Mouse (Mus musculus) heart, embryonic 10.5 days (tissue): ENCODE measurements around the gene Pak6. TPM values are rescaled to one million over a fixed set of nuclear protein-coding genes. Genes with fewer than 3 reads are reported as not detected.
A peak's percentile ranks its signal among the peaks of the same experiment; 100 is the strongest.

Experiments
- DNase-seq: peaks from one replicate; pipeline ENCODE4 v3.0.0-alpha.2; 2017; ENCODE audit warnings: low spot score
- H3K27ac ChIP-seq: fragments of 300-500 bp; sonication (generic); 2 replicates; pipeline ENCODE4 v1.5.1; 2016; ENCODE audit warnings: mild to moderate bottlenecking
- H3K27me3 ChIP-seq: fragments of 300-500 bp; sonication (generic); 2 replicates; pipeline ENCODE4 v1.6.1; 2016; ENCODE audit warnings: mild to moderate bottlenecking; ENCODE audit not compliant: poor library complexity, insufficient read depth, severe bottlenecking
- H3K36me3 ChIP-seq: fragments of 300-500 bp; sonication (generic); 2 replicates; pipeline ENCODE4 v1.6.1; 2016; ENCODE audit warnings: mild to moderate bottlenecking, moderate library complexity
- H3K4me1 ChIP-seq: fragments of 300-500 bp; sonication (generic); 2 replicates; pipeline ENCODE4 v1.6.1; 2016; ENCODE audit warnings: mild to moderate bottlenecking
- H3K4me3 ChIP-seq: fragments of 300-500 bp; sonication (generic); 2 replicates; pipeline ENCODE4 v1.5.1; 2016; ENCODE audit warnings: mild to moderate bottlenecking, moderate library complexity
- H3K9me3 ChIP-seq: fragments of 300-500 bp; sonication (generic); 2 replicates; pipeline ENCODE4 v1.6.1; 2016; ENCODE audit warnings: mild to moderate bottlenecking, moderate library complexity
- WGBS: fragments of 180-500 bp; shearing (Covaris S2); methylation state at CpG from one replicate; pipeline ENCODE4 v1.1.7; 2016; 5-methylcytosine and 5-hydroxymethylcytosine counted together
- polyA plus RNA-seq: library from polyadenylated mRNA; unstranded; fragments of >200 nt; fragmentation: Nextera tagmentation; extraction: Ambion mirVana; gene quantifications from 2 replicates; pipeline ENCODE4 v1.2.1, GENCODE M21; 2016

Pak6 gene
- polyA plus RNA-seq, 1 experiment from 2014 or later, result 1.7 TPM

DNA sequence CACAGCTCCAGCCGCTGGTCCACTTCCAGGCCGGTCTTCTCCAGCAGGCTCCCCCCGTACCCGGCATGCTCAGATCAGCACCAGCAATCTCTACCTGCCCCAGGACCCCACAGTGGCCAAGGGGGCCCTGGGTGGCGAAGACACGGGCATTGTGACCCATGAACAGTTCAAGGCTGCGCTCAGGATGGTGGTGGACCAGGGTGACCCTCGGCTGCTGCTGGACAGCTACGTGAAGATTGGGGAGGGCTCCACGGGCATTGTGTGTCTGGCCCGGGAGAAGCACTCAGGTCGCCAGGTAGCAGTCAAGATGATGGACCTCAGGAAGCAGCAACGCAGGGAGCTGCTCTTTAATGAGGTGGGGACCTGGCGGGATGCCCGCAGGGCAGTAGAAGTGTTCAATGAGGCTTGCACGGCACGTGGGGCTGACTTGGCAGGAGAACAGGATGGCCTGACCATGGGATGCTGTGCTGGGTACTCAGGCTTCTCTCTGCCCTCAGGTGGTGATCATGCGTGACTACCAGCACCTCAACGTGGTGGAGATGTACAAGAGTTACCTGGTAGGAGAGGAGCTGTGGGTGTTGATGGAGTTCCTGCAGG is 30.4 kb downstream of the Pak6 start:
- 80% methylated on average over 19 of the region's 19 CpGs for WGBS
- Histone ChIP-seq H3K4me1 (peaks cover 22% of the 10 kb centered on the region), H3K27ac (no peak overlapping the region), H3K4me3 (no peak overlapping the region), H3K9me3 (no peaks in the 10 kb centered on the region), H3K36me3 (no peaks in the 10 kb centered on the region), H3K27me3 (peaks cover 97% of the 10 kb centered on the region)
- DNase-seq, result no peak

DNA sequence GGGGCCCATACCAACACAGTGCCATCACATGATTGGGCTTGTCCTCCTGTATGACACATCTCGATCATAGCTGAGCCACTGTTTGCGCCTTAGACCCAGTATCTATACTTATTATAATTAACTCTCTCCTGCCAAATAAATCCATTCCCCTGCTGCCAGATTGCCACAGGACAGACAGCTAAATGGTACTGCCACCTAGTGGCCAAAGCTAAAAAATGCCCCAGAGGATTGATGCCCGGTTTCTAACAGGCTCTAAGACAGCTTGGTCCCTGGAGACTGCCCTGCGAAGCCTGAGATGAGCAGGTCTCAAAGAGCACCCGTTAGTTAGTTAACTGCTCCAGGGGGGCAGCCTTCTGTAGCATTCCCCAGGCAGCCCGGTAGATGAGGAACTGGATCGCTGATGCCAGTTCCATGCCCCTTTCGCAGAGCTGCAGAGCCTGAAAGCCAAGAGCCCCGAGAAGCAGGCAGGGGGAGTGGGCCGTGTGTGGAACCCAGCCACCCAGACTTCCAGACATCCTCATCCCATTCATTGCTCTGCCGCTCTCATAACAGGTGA is 32.7 kb downstream of the Pak6 start:
- H3K27ac ChIP-seq, result no peak overlapping the region; the same call in 1 of the 2 replicates
- H3K27me3 ChIP-seq, result peaks cover 95% of the 10 kb centered on the region
- no peak for DNase-seq
- H3K4me1 ChIP-seq, result peaks cover 26% of the 10 kb centered on the region
- 34% methylated on average over 11 of the region's 11 CpGs for WGBS
- no peaks in the 10 kb centered on the region for H3K36me3 ChIP-seq
- H3K9me3 ChIP-seq, result no peaks in the 10 kb centered on the region
- no peak overlapping the region for H3K4me3 ChIP-seq

DNA sequence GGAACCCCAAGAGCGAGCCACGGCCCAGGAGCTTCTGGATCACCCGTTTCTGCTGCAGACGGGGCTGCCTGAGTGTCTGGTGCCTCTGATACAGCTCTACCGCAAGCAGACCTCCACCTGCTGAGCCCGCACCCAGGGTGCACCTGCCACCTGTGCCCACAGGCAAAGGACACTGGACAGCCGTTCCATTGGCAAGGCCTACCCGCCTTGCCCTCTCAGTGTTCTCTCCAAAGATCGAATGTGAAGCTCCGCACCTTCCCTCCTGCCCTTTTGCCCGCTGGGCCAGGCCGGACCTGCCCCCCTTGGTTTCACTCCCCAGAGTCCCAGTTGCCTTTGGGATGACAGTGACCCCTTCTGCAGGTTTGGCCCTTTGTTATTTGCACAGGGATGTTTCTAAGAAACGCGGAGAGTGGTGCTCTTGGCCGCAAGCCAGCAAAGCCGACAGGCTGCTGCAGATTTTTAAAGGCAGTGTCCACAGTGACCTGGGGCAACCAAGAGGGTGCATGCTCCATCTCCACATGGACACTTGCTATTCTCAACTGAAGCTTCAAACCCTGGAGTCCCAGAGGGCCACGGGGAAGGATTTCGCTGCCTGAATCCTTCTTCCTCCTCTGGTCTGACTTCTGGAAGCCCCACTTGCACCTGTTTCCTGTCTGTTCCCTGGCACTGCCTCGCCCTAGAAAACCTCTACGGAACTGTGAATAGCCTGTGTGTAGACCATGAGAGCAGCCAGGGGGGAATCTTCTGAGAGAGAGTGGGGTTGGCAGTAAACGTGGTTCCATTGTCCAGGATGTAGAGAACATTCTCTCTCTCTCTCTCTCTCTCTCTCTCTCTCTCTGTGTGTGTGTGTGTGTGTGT is 33.6 kb downstream of the Pak6 start:
- Histone ChIP-seq H3K27me3 (peaks cover 99% of the 10 kb centered on the region), H3K9me3 (no peaks in the 10 kb centered on the region), H3K4me1 (peaks cover 31% of the 10 kb centered on the region), H3K36me3 (no peaks in the 10 kb centered on the region), H3K4me3 (no peak overlapping the region; the same call in 1 of the 2 replicates), H3K27ac (no peak overlapping the region)
- WGBS, result 43% methylated on average over 21 of the region's 21 CpGs
- no peak for DNase-seq

DNA sequence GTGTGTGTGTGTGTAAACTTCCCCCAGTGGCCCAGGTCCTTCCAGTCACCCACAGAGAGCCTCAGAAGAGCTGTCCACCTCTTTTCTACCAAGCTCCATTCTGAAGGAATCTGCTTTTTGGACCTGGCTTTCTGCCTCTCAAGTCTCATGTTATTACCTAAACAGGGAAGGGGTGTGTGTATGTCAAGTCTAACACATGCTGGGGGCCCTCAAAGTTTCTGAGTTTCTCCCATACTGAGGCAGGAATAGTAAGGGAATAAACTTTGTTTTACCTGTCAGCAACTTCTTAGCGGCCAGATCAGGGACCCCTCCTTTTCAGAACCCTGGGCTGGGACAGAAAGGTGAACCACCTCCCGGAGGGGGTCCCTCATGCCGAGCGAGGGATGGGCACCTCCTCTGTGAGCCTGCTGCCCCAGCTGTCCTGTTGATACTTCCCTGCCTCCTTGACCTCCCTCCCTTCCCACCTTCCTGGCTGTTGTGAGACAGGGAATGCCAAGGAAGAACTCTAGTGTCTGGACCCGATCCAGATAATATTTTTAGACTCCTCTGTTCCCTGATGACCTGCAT is 34.3 kb downstream of the Pak6 start:
- Histone ChIP-seq H3K4me3 (no peak overlapping the region), H3K27ac (no peak overlapping the region), H3K27me3 (peaks cover 99% of the 10 kb centered on the region), H3K9me3 (no peaks in the 10 kb centered on the region), H3K36me3 (no peaks in the 10 kb centered on the region), H3K4me1 (peaks cover 35% of the 10 kb centered on the region)
- no peak for DNase-seq
- WGBS, result 36% methylated on average over 5 of the region's 5 CpGs

DNA sequence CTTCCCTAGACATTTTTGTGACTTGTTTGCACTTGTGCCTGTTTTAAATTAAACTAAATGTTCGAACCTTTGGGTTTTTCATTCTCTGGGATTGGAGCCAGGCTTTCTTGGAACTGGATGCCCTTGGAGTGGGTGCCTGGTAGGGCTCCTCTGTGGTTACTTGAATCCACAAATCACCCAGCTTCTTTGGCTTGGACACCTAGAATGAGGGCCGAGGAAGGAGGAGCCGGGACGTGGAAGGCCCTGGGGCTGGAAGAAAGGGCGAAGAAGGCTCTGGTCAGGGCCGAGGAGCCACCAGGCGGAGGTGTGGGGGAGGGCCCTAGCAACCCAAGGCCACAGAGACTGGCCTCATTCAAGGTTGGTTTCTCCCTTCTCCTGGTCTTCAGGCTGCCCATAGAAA is 34.9 kb downstream of the Pak6 start:
- Histone ChIP-seq H3K27ac (no peak overlapping the region), H3K36me3 (no peaks in the 10 kb centered on the region), H3K27me3 (peaks cover 99% of the 10 kb centered on the region), H3K9me3 (no peaks in the 10 kb centered on the region), H3K4me1 (peaks cover 40% of the 10 kb centered on the region), H3K4me3 (no peak overlapping the region)
- DNase-seq, result no peak
- 45% methylated on average over 7 of the region's 7 CpGs for WGBS

DNA sequence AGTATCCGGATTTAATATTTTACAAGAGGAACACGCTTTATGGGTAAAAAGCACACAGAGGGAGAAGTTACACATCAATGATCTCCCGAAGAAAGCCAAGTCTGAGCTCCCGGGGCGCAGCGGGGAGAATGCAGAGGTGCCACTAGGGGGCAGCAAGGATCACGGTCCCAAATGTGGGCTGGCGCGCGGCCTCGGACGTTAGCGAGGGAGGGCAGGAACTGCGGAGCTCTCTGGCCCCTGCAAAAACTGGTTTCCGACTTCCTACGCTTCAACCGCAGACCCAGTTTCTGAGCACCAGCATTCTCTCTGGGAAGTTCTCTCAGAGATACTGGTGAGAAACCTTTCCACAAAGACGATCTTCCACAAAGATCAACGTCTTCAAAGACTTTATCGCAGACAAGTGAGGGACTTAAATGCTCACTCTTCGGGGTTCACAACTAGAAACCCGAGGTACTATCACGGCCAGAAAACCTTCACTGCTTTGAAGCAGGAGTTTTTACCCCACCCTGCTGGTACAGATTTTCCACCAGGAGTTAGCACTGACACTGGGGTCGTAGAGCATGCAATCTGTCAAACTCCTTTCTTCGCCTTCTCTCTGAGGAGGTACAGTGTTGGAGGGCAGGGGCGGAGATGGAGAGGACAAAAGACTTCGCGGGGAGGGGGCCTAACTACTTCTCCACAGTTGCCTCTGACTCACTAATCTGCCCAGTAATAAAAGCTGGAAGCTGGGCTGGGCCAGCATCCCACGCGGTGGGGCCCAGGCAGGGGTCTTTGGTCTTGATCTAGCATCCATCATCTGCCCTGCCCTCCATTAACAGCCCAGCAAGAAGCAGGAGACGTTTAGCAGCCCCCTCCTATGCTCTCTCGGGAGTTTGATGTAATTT is 37.3 kb downstream of the Pak6 start:
- Histone ChIP-seq H3K36me3 (no peaks in the 10 kb centered on the region), H3K27me3 (peaks cover 99% of the 10 kb centered on the region), H3K4me1 (peaks cover 61% of the 10 kb centered on the region), H3K9me3 (no peaks in the 10 kb centered on the region), H3K27ac (peak overlapping the region; percentile 9; the same call in 1 of the 2 replicates), H3K4me3 (peak overlapping the region; percentile 52)
- peak; percentile 89 for DNase-seq
- WGBS, result 2% methylated on average over 32 of the region's 32 CpGs

DNA sequence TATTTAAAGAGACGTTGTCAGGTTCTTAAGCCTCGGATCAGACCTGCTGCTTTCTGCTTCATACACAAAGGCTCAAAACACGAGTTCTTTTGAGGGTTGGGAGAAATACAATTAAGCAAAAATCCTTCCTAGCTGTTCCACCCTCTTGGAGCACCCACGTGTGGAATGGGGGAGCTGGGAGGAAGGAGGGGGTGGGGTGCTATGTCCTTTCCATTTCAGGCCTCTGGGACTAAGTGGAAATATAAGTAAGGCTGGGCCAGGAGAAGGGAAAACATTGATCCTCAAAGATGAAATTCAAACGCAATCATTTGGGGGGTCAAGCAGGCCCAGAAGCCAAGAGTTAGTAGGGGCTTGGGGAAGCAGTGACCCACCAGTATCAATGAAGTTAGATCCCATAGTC is 38.1 kb downstream of the Pak6 start:
- H3K4me3 ChIP-seq, result peak overlapping the region; percentile 52
- H3K36me3 ChIP-seq, result no peaks in the 10 kb centered on the region
- H3K9me3 ChIP-seq, result no peaks in the 10 kb centered on the region
- H3K27me3 ChIP-seq, result peaks cover 99% of the 10 kb centered on the region
- 8% methylated on average over 5 of the region's 5 CpGs for WGBS
- peaks cover 62% of the 10 kb centered on the region for H3K4me1 ChIP-seq
- DNase-seq, result no peak
- peak overlapping the region; percentile 9; the same call in 1 of the 2 replicates for H3K27ac ChIP-seq

DNA sequence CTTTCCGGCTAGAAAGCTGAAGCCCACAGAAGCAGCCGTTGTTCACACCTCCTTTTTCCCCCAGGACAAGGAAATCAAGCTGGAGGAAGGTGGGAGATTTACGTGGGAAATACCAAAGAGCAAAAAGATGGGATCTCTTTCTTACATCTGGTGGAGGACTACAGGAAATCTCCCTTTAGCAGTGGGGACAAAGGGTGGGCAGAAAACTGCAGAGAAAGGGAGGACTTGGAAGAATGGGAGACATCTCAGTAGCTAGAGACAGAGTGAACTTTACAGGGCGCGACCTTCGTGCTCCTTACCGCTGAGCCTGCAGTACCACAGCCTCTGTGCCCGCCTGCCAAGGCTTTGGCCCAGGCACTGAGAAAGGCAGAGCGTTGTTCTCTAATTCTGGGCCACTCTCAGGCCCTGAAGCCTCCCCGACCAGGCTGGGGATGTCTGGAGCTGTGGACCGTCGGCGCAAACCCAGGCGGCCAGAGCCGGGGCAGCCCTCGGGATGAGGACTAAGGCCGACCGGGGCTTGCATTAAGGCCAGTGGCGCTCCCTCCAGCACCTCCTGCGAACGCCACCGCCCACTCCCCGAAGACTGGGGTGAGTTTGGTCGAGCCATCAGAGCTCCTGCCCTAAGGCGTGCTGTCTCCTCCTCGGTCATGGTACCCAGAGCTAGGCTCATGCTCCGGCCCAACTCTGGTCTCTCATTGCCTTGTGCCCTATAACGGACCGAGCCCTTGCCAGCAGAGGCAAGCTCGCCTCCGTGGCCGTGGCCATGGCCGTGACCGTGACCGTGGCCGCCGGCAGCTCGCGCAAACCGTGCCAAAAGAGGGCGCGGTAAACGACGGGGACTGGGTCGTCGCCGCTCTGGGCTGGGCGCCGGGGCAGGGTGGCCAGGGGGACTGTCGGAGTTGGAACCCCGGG is 39.1 kb downstream of the Pak6 start:
- no peak for DNase-seq

DNA sequence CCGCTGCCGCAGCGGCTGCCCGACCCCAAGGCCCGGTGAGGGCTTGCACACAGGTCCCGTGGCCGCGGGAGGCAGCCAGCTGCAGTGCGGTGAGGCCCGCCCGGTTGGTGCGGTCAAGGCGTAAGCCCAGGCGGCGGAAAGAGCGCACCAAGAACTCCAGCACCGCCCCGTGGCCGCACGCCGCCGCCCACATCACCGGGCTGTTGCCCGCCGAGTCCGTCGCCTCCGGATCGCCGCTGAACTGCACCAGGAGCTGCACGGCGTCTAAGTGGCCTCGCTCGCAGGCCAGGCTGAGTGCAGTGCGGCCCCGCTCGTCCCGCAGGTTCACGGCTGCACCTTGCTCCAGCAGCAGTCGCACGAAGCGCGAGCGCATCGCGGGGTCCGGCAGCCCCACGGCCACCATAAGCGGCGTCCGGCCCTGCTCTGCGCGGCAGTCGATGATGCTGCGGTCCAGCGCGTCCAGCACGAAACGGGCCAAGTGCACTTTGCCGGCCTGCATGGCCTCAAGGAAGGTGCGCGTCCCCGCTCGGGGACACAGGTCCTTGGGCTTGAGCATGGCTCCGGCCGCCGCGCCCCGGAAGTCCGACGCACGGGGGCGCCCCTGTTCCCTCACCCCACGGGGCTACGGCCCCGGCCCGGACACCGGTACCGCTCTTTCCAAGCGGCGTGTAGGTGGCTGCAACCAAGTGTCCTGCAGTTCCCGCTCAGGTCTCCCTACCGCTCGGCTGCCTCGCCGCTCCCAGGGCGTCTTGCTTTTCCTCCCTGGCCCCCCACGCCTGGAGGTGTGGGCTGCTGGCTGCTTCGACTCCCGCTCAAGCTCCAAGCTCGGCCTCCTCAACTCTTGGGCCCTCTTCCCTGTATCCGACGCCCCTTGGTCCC is 40.0 kb downstream of the Pak6 start:
- Histone ChIP-seq H3K36me3 (no peaks in the 10 kb centered on the region), H3K27ac (peak overlapping the region; percentile 63), H3K4me1 (peaks cover 59% of the 10 kb centered on the region), H3K27me3 (peaks cover 99% of the 10 kb centered on the region), H3K4me3 (peak overlapping the region; percentile 61), H3K9me3 (no peaks in the 10 kb centered on the region)
- no peak for DNase-seq
- under 1% methylated on average over 93 of the region's 93 CpGs for WGBS

More for the DNA sequence above, 39.1 kb downstream of the Pak6 start:
- peaks cover 62% of the 10 kb centered on the region for H3K4me1 ChIP-seq
- H3K4me3 ChIP-seq, result peak overlapping the region; percentile 61
- peak overlapping the region; percentile 63 for H3K27ac ChIP-seq
- WGBS, result 4% methylated on average over 51 of the region's 51 CpGs
- H3K9me3 ChIP-seq, result no peaks in the 10 kb centered on the region
- H3K36me3 ChIP-seq, result no peaks in the 10 kb centered on the region
- peaks cover 99% of the 10 kb centered on the region for H3K27me3 ChIP-seq

DNA sequence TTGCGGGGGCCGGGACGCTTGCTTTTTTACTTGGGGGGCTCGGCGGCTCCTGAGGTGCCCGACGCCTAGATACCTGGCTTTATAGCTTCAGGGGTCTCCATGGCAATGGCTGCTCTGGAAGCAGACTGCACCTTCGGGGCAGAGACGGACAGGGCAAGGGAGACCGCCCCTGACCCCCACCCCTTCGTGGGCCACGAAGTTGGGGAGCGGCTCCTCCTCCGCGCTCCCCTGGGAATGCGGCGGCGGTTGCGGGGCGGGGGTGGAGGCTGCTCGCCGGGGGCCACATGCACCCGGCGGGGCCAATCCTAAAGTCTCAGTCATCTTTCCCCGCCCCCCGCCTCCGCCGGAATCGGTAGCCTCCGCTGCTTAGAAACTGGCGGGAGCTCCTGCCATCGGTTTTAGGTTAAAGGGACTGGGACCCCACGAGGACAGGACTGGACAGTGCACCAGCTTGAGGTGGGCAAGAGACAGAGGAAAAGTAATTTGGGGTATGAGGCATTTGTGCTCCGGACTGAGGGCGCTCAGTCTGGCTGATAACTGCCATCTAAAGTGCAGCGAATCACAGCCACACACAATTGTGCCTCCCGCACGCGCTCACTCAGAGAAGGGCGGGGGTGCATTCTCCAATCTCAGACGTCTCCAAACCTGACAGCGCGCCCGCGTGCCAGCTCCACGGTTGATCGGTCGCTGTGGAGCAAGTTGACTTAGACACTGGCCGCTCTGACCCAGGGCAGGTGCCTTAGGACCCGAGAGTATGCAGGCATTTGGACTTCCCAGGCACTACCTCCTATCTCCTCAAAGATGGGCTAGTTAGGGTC is 41.0 kb downstream of the Pak6 start, which contains the start of gene Ankrd63:
Gene Ankrd63 (minus strand): TSS at position 51 of the 818 bp plus-strand sequence.
- no peak for DNase-seq

More for the DNA sequence above, 41.0 kb downstream of the Pak6 start, which contains the start of gene Ankrd63:
- Histone ChIP-seq H3K4me3 (peak within 1 kb of the TSS; percentile 61), H3K27me3 (peaks cover 100% of the 10 kb centered on the region), H3K4me1 (peaks cover 61% of the 10 kb centered on the region), H3K9me3 (no peaks in the 10 kb centered on the region), H3K27ac (peak within 1 kb of the TSS; percentile 63), H3K36me3 (no peaks in the 10 kb centered on the region)
- 2% methylated on average over 50 of the region's 50 CpGs for WGBS
